In genomic region chr3:157923268-157923835, GRCm38 (mm10) we compare ENCODE assay signal across 26 mouse cellular contexts. TPM values are rescaled to one million over a fixed set of nuclear protein-coding genes. Genes with fewer than 3 reads are reported as not detected.
DNase-seq lines count a peak whose midpoint lies in the region; ATAC-seq and TF ChIP-seq lines count a peak whose summit lies in the region.
"Had no signal": no experiment of that assay in that cellular context is flagged by ENCODE, and none has a peak within 500 bp of the region (broad histone marks: within the 10 kb centered on the region; RNA-seq: fewer than 3 reads in every experiment).

No protein-coding gene starts in this region.

- TF ChIP-seq CTCF in CH12.LX (conservative IDR thresholded peaks at IDR 0.05 in 1 of 2, IDR thresholded peaks at IDR 0.05 in 1 of 2; ENCODE audit: low read depth in 2 of 2, low read length in 2 of 2) = no peak

- H3K36me3 ChIP-seq in kidney, embryonic 15.5 days = 0 out of 2 replicates have a peak, but pooled peaks cover 11% of the 10 kb centered on the region
- H3K36me3 ChIP-seq in CH12.LX (replicated peaks in 1 of 2; ENCODE audit: control insufficient read depth in 1 of 2, insufficient read depth in 1 of 2, low read length in 1 of 2) = peaks cover 34 to 38% of the 10 kb centered on the region in 2 experiments
- H3K36me3 ChIP-seq in embryonic facial prominence, embryonic 10.5 days (replicated peaks) = 0 out of 2 replicates have a peak, but pooled peaks cover 3% of the 10 kb centered on the region
- no peaks in the 10 kb centered on the region for H3K36me3 ChIP-seq in liver, embryonic 15.5 days (replicated peaks)
- H3K36me3 ChIP-seq: embryonic facial prominence, embryonic 15.5 days; forebrain, embryonic 10.5 days; G1E; heart, embryonic 15.5 days; limb, embryonic 15.5 days had no signal

- DNase-seq in kidney, postnatal 10 days = no peak
- peak; percentile 82 for DNase-seq in CH12.LX (ENCODE audit: extremely low read depth)
- DNase-seq in embryonic facial prominence, embryonic 10.5 days (ENCODE audit: low spot score) = no peak
- DNase-seq in urinary bladder, adult 2 months (ENCODE audit: low spot score) = no peak
- no peak for DNase-seq in left cerebral cortex, adult 9 months (ENCODE audit: low spot score in 2 of 2)
- no peak for DNase-seq in spleen, postnatal 10 days (ENCODE audit: low spot score in 2 of 2)
- DNase-seq: adrenal gland, postnatal 36 days; cerebellum, adult 11-12 months; cerebellum, postnatal 25 days; embryo, embryonic 11 days; gastrocnemius, adult 2 months; heart, postnatal 4 days; kidney, adult 2 months; lung, postnatal 14 days; midbrain, embryonic 14.5 days; right cerebral cortex, postnatal 14 days had no signal

- peaks cover 14% of the 10 kb centered on the region; the same call in 1 of the 2 replicates for H3K4me1 ChIP-seq in kidney, embryonic 15.5 days
- peaks cover 14 to 44% of the 10 kb centered on the region in 2 experiments; a peak in 3 of 4 replicates for H3K4me1 ChIP-seq in CH12.LX (ENCODE audit: control insufficient read depth in 1 of 2, insufficient read depth in 2 of 2)
- H3K4me1 ChIP-seq in embryonic facial prominence, embryonic 10.5 days = peaks cover 16% of the 10 kb centered on the region
- H3K4me1 ChIP-seq in liver, embryonic 15.5 days (replicated peaks) = peaks cover 11% of the 10 kb centered on the region

- peak overlapping the region; percentile 66 for H3K4me3 ChIP-seq in kidney, embryonic 15.5 days (replicated peaks)
- peak overlapping the region; percentile 61 to 83 (median 75) for H3K4me3 ChIP-seq in CH12.LX (replicated peaks in 1 of 3; ENCODE audit: low read depth in 2 of 3, low read length in 2 of 3, poor library complexity in 1 of 3)
- peak overlapping the region; percentile 67; the same call in 1 of the 2 replicates for H3K4me3 ChIP-seq in embryonic facial prominence, embryonic 10.5 days
- H3K4me3 ChIP-seq in liver, embryonic 15.5 days (replicated peaks) = peak overlapping the region; percentile 54
- H3K4me3 ChIP-seq: heart, embryonic 15.5 days had no signal

- no peak for TF ChIP-seq POLR2A in CH12.LX (IDR thresholded peaks at IDR 0.05; ENCODE audit: low read depth, low read length)

- no peak for ATAC-seq in kidney, embryonic 15.5 days (replicated peaks; ENCODE audit: low FRiP score)
- no peak for ATAC-seq in liver, embryonic 15.5 days (ENCODE audit: insufficient read depth)
- ATAC-seq: hindbrain, postnatal 0 days had no signal

- H3K9ac ChIP-seq in kidney, embryonic 15.5 days = no peak overlapping the region
- peak overlapping the region; percentile 54 for H3K9ac ChIP-seq in CH12.LX (ENCODE audit: insufficient read depth, low read depth)
- H3K9ac ChIP-seq in liver, embryonic 15.5 days = no peak overlapping the region
- H3K9ac ChIP-seq: embryonic facial prominence, embryonic 15.5 days; heart, embryonic 15.5 days; limb, embryonic 15.5 days had no signal

- peaks cover 3% of the 10 kb centered on the region; the same call in 1 of the 2 replicates for H3K27me3 ChIP-seq in kidney, embryonic 15.5 days
- peaks cover 6% of the 10 kb centered on the region for H3K27me3 ChIP-seq in CH12.LX (replicated peaks)
- no peaks in the 10 kb centered on the region for H3K27me3 ChIP-seq in embryonic facial prominence, embryonic 10.5 days (replicated peaks; ENCODE audit: low read depth, poor library complexity, severe bottlenecking)
- 0 out of 2 replicates have a peak, but pooled peaks cover 9% of the 10 kb centered on the region for H3K27me3 ChIP-seq in liver, embryonic 15.5 days
- H3K27me3 ChIP-seq: embryonic facial prominence, embryonic 15.5 days; heart, embryonic 15.5 days; limb, embryonic 15.5 days had no signal

- WGBS in kidney, embryonic 15.5 days = 62% methylated on average over 3 of the region's 3 CpGs
- 76% methylated on average over 3 of the region's 3 CpGs for WGBS in embryonic facial prominence, embryonic 10.5 days
- WGBS in liver, embryonic 15.5 days (ENCODE audit: insufficient replicate concordance) = 71% methylated on average over 3 of the region's 3 CpGs

- no peak overlapping the region for H3K27ac ChIP-seq in kidney, embryonic 15.5 days
- H3K27ac ChIP-seq in CH12.LX (ENCODE audit: insufficient read depth, low read depth) = peak overlapping the region; percentile 9; the same call in 1 of the 2 replicates
- H3K27ac ChIP-seq in embryonic facial prominence, embryonic 10.5 days (replicated peaks) = no peak overlapping the region
- H3K27ac ChIP-seq in liver, embryonic 15.5 days (replicated peaks) = no peak overlapping the region
- H3K27ac ChIP-seq: embryonic facial prominence, embryonic 15.5 days; forebrain, embryonic 10.5 days; heart, embryonic 15.5 days; hindbrain, postnatal 0 days; limb, embryonic 15.5 days; stomach, postnatal 0 days had no signal

- no peak for TF ChIP-seq EP300 in CH12.LX (IDR thresholded peaks at IDR 0.05; ENCODE audit: low read length)

- H3K79me2 ChIP-seq in CH12.LX (replicated peaks; ENCODE audit: control insufficient read depth, extremely low read depth, insufficient read depth, poor library complexity, severe bottlenecking) = peaks cover 63% of the 10 kb centered on the region

- no peaks in the 10 kb centered on the region for H3K9me3 ChIP-seq in kidney, embryonic 15.5 days (replicated peaks)
- H3K9me3 ChIP-seq in CH12.LX (replicated peaks; ENCODE audit: low read length) = no peaks in the 10 kb centered on the region
- no peaks in the 10 kb centered on the region for H3K9me3 ChIP-seq in embryonic facial prominence, embryonic 10.5 days
- H3K9me3 ChIP-seq in liver, embryonic 15.5 days (replicated peaks) = no peaks in the 10 kb centered on the region
- H3K9me3 ChIP-seq: embryonic facial prominence, embryonic 15.5 days; forebrain, embryonic 10.5 days; G1E; heart, embryonic 15.5 days; limb, embryonic 15.5 days; megakaryocyte, embryonic 14.5 days had no signal

- no peak for TF ChIP-seq RAD21 in CH12.LX (IDR thresholded peaks at IDR 0.05; ENCODE audit: low read depth, low read length)

- peak overlapping the region; percentile 94 for H3K4me2 ChIP-seq in kidney, embryonic 15.5 days
- peak overlapping the region; percentile 92 for H3K4me2 ChIP-seq in CH12.LX (ENCODE audit: insufficient read depth, low read depth, poor library complexity, severe bottlenecking)
- H3K4me2 ChIP-seq in liver, embryonic 15.5 days = peak overlapping the region; percentile 21

- dilution Hi-C loops in CH12.LX (cut with MboI; ENCODE audit: extremely low pct_ligation_motif_present, extremely low pct_unique_long_range_greater_than_20kb, low sequenced_read_pairs) = no loop called here

- in situ Hi-C loops in CH12.LX (cut with MboI; ENCODE audit: low pct_ligation_motif_present, low pct_unique_long_range_greater_than_20kb, low sequenced_read_pairs) = loop anchor here (10.0 kb wide), 1 partner anchor 211 kb away; no protein-coding TSS in a partner anchor

TF ChIP-seq in CH12.LX, 34 proteins besides CTCF, POLR2A, EP300 and RAD21 (continues in another document):
- TF ChIP-seq ELF1 (IDR thresholded peaks at IDR 0.05; ENCODE audit: low read depth, low read length) = no peak
- TF ChIP-seq KAT2A (IDR thresholded peaks at IDR 0.05; ENCODE audit: insufficient replicate concordance, low read length) = 0 out of 2 replicates have a peak, but pooled peaks have one; percentile 13
- TF ChIP-seq PAX5 (IDR thresholded peaks at IDR 0.05; ENCODE audit: low read length) = no peak
- peak; percentile 83 for TF ChIP-seq MYC (IDR thresholded peaks at IDR 0.05; ENCODE audit: low read depth, low read length)
- peak; percentile 55; the same call in 1 of the 2 replicates for TF ChIP-seq MAX (IDR thresholded peaks at IDR 0.05; ENCODE audit: low read length)
- no peak for TF ChIP-seq UBTF (IDR thresholded peaks at IDR 0.05; ENCODE audit: low read depth, low read length)
- 0 out of 2 replicates have a peak, but pooled peaks have one; percentile 3 for TF ChIP-seq TBP (conservative IDR thresholded peaks at IDR 0.05; ENCODE audit: low read depth, low read length)
- no peak for TF ChIP-seq RCOR1 (conservative IDR thresholded peaks at IDR 0.05; ENCODE audit: low read depth, low read length)
- TF ChIP-seq SMC3 (IDR thresholded peaks at IDR 0.05; ENCODE audit: low read depth, low read length) = no peak
- TF ChIP-seq TCF12 (IDR thresholded peaks at IDR 0.05; ENCODE audit: low read depth, low read length) = no peak
- no peak for TF ChIP-seq MEF2A (IDR thresholded peaks at IDR 0.05; ENCODE audit: borderline replicate concordance, low read depth, low read length)
- TF ChIP-seq CHD1 (IDR thresholded peaks at IDR 0.05; ENCODE audit: low read depth, low read length) = no peak; the same call in 1 of the 2 replicates
- no peak for TF ChIP-seq ZC3H11A (IDR thresholded peaks at IDR 0.05; ENCODE audit: low read depth, low read length)
- TF ChIP-seq CHD2 (IDR thresholded peaks at IDR 0.05; ENCODE audit: low read length) = no peak
- TF ChIP-seq GABPA (IDR thresholded peaks at IDR 0.05; ENCODE audit: insufficient replicate concordance, low read depth, low read length) = no peak
- no peak for TF ChIP-seq ZKSCAN1 (IDR thresholded peaks at IDR 0.05; ENCODE audit: borderline replicate concordance, low read depth, low read length)
- no peak for TF ChIP-seq JUND (conservative IDR thresholded peaks at IDR 0.05; ENCODE audit: low read depth, low read length)
- TF ChIP-seq JUN (IDR thresholded peaks at IDR 0.05; ENCODE audit: insufficient read depth, low read depth, low read length) = no peak
- no peak; the same call in 1 of the 2 replicates for TF ChIP-seq MXI1 (IDR thresholded peaks at IDR 0.05; ENCODE audit: low read depth, low read length)
- TF ChIP-seq NRF1 (IDR thresholded peaks at IDR 0.05; ENCODE audit: low read depth, low read length) = no peak

RNA-seq across cellular contexts. Expression of gene Cth, which starts 1.5 kb away (rescaled TPM):
- 45.7 and 47.0 TPM in 2 replicates for polyA plus RNA-seq in kidney, embryonic 15.5 days (2015; fragmentation: Nextera tagmentation; extraction: Ambion mirVana)
- total RNA-seq in CH12.LX (2012; rRNA removed) = 162 and 370 TPM in 2 replicates
- total RNA-seq in CH12.LX (2014; rRNA removed) = 574 and 637 TPM in 2 replicates
- polyA plus RNA-seq in CH12.LX (2012; ENCODE audit: insufficient read length, low read depth) = 183 and 187 TPM in 2 replicates
- 26.1 and 26.9 TPM in 2 replicates for polyA plus RNA-seq in embryonic facial prominence, embryonic 10.5 days (2016; fragmentation: Nextera tagmentation; extraction: Ambion mirVana)
- polyA plus RNA-seq in liver, embryonic 15.5 days (2015; fragmentation: Nextera tagmentation; extraction: Ambion mirVana) = 50.2 and 53.7 TPM in 2 replicates
- 3.4 and 5.4 TPM in 2 replicates for polyA plus RNA-seq in urinary bladder, adult 2 months (2012; rRNA removed)
- total RNA-seq: G1E had no signal
- polyA plus RNA-seq: G1E had no signal

RNA-seq across cellular contexts. Expression of gene Ankrd13c, which starts 23.7 kb away (rescaled TPM):
- polyA plus RNA-seq in kidney, embryonic 15.5 days (2015; fragmentation: Nextera tagmentation; extraction: Ambion mirVana) = 24.6 and 25.3 TPM in 2 replicates
- 18.9 and 28.7 TPM in 2 replicates for total RNA-seq in CH12.LX (2012; rRNA removed)
- 54.1 and 54.4 TPM in 2 replicates for total RNA-seq in CH12.LX (2014; rRNA removed)
- polyA plus RNA-seq in CH12.LX (2012; ENCODE audit: insufficient read length, low read depth) = 65.3 and 73.3 TPM in 2 replicates
- polyA plus RNA-seq in embryonic facial prominence, embryonic 10.5 days (2016; fragmentation: Nextera tagmentation; extraction: Ambion mirVana) = 19.1 and 19.7 TPM in 2 replicates
- 10.2 and 12.2 TPM in 2 replicates for polyA plus RNA-seq in liver, embryonic 15.5 days (2015; fragmentation: Nextera tagmentation; extraction: Ambion mirVana)
- polyA plus RNA-seq in urinary bladder, adult 2 months (2012; rRNA removed) = 23.7 and 25.0 TPM in 2 replicates

Comparison
In these comparisons a context has a peak if more than half of its experiments do, and no peak if none do; other contexts are left out.
1. H3K4me2 ChIP-seq: peak in every context shown above with its lines; median percentile 94 in kidney, embryonic 15.5 days; 92 in CH12.LX; 21 in liver, embryonic 15.5 days.